Mouse (Mus musculus) hindbrain, embryonic 14.5 days (tissue): Measurements from ENCODE around the gene Atp6ap2. TPM values are rescaled to one million over a fixed set of nuclear protein-coding genes. Genes with fewer than 3 reads are reported as not detected.

Experiments
- ATAC-seq: fragments of 200-750 bp; cut with Nextera tagmentation; 2 replicates; pipeline ENCODE4 v1.8.0; 2017; ENCODE audit warnings: moderate number of reproducible peaks, mild to moderate bottlenecking, moderate TSS enrichment, moderate library complexity; ENCODE audit not compliant: low FRiP score
- DNase-seq: peaks from one replicate; pipeline ENCODE4 v3.0.0-alpha.2; 2015; ENCODE audit warnings: low spot score
- H3K27ac ChIP-seq: fragments of 300-500 bp; sonication (generic); 2 replicates; pipeline ENCODE4 v1.5.1; 2014; ENCODE audit warnings: mild to moderate bottlenecking, moderate library complexity
- H3K27me3 ChIP-seq: fragments of 300-500 bp; sonication (generic); 2 replicates; pipeline ENCODE4 v1.6.1; 2014; ENCODE audit warnings: mild to moderate bottlenecking, low read length, mixed read lengths; ENCODE audit not compliant: control insufficient read depth, insufficient read depth
- H3K36me3 ChIP-seq: fragments of 300-500 bp; sonication (generic); replicated peaks from 2 replicates; pipeline ENCODE4 v1.6.1; 2014; ENCODE audit not compliant: control insufficient read depth, insufficient read depth
- H3K4me1 ChIP-seq: fragments of 300-500 bp; sonication (generic); replicated peaks from 2 replicates; pipeline ENCODE4 v1.6.1; 2014; ENCODE audit warnings: antibody characterized with exemption, low read length, mixed read lengths; ENCODE audit not compliant: control insufficient read depth, insufficient read depth
- H3K4me2 ChIP-seq: fragments of 300-500 bp; sonication (generic); replicated peaks from 2 replicates; pipeline ENCODE4 v1.6.1; 2014; ENCODE audit warnings: mild to moderate bottlenecking, moderate library complexity
- H3K4me3 ChIP-seq: fragments of 300-500 bp; sonication (generic); replicated peaks from 2 replicates; pipeline ENCODE4 v1.5.1; 2014; ENCODE audit warnings: mild to moderate bottlenecking, low read length
- H3K9ac ChIP-seq: fragments of 300-500 bp; sonication (generic); 2 replicates; pipeline ENCODE4 v1.6.1; 2014
- H3K9me3 ChIP-seq: fragments of 300-500 bp; sonication (generic); 2 replicates; pipeline ENCODE4 v1.6.1; 2016; ENCODE audit warnings: low read length; ENCODE audit not compliant: control insufficient read depth
- WGBS: fragments of 180-500 bp; shearing (Covaris S2); extraction: QIAGEN DNeasy Blood & Tissue Kit; methylation state at CpG from one replicate; pipeline ENCODE4 v1.1.7; 2014; 5-methylcytosine and 5-hydroxymethylcytosine counted together
- polyA plus RNA-seq: library from polyadenylated mRNA; unstranded; fragments of >200 nt; fragmentation: Nextera tagmentation; extraction: Ambion mirVana; gene quantifications from 2 replicates; pipeline ENCODE4 v1.2.1, GENCODE M21; 2014

Gene Atp6ap2
- polyA plus RNA-seq, 1 experiment from 2014 or later = 218 TPM

DNA sequence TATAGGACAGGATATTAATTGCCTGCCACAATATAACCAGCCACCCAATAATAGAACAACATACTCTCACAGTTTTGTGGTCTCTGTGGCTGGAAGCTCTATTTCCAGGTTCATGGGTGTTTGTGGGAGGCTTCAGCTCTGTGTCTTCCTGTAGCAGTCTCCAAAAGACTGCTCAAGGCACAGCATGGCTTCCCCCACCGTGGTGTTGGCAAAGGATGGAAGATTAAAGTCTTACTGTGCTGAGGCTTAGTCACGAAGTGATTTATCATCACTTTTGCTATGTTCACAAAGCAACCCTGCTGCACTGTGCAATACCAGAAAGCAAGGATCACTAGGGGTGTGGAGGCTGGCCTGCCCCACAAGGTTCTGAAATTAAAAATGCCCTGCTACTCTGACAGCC lies 66.3 kb downstream of the Atp6ap2 start:
- no peak overlapping the region for H3K4me3 ChIP-seq
- H3K9me3 ChIP-seq = no peaks in the 10 kb centered on the region
- H3K4me2 ChIP-seq = no peak overlapping the region
- 60% methylated on average over 2 of the region's 2 CpGs for WGBS
- peaks cover 23% of the 10 kb centered on the region for H3K36me3 ChIP-seq
- DNase-seq (no peak), ATAC-seq (no peak)
- no peak overlapping the region for H3K27ac ChIP-seq
- no peaks in the 10 kb centered on the region for H3K27me3 ChIP-seq
- no peak overlapping the region for H3K9ac ChIP-seq
- no peaks in the 10 kb centered on the region for H3K4me1 ChIP-seq

Other genes starting within 250 kb of the Atp6ap2 start
- 29.0 and 30.2 TPM in 2 replicates for gene 1810030O07Rik, start 85.9 kb downstream of the Atp6ap2 start, polyA plus RNA-seq
- 23.2 and 25.0 TPM in 2 replicates for gene Med14, start 174.3 kb downstream of the Atp6ap2 start, polyA plus RNA-seq